Mouse (Mus musculus) granulocyte monocyte progenitor cell, adult 5-6 weeks (primary cell): ENCODE results near the gene Xpr1. TPM values are rescaled to one million over a fixed set of nuclear protein-coding genes. Genes with fewer than 3 reads are reported as not detected.

Experiments used
- ATAC-seq: replicated peaks from 2 replicates; pipeline ENCODE4 v1.8.0; 2016; ENCODE audit warnings: mild to moderate bottlenecking, moderate TSS enrichment, inconsistent platforms; ENCODE audit not compliant: poor library complexity, severe bottlenecking
- total RNA-seq, 2 experiments: library from RNA; stranded (forward) in 1 of 2; stranded (reverse) in 1 of 2; fragments of 200-712, 200-1000 nt in 1 of 2; fragments of >200 nt in 1 of 2; fragmentation: Nextera tagmentation in 1 of 2; gene quantifications; 2 replicates each; pipeline ENCODE4 v1.2.3; 2014 to 2017

Gene Xpr1
- total RNA-seq, 2 experiments from 2014 or later, result 12.9 to 29.0 TPM

DNA sequence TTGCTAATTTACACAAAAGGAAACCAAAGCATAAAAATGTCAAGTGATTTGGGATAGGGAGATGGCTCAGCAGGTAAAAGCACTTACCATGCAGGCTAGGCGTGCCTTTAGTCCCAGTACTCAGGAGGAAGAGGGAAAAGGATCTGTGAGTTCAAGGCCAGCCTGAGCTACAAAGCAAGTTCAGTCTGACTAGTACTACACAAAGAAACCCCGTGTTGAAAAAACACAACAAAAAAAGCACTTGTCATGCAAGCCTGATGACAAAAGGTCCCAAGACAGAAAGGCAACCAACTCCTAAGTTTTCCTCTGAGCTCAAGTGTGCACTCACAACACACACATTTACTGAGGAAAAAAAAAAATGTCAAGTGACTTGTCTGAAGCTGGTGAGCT is 8.6 kb downstream of the Xpr1 start:
- ATAC-seq, result no peak

DNA sequence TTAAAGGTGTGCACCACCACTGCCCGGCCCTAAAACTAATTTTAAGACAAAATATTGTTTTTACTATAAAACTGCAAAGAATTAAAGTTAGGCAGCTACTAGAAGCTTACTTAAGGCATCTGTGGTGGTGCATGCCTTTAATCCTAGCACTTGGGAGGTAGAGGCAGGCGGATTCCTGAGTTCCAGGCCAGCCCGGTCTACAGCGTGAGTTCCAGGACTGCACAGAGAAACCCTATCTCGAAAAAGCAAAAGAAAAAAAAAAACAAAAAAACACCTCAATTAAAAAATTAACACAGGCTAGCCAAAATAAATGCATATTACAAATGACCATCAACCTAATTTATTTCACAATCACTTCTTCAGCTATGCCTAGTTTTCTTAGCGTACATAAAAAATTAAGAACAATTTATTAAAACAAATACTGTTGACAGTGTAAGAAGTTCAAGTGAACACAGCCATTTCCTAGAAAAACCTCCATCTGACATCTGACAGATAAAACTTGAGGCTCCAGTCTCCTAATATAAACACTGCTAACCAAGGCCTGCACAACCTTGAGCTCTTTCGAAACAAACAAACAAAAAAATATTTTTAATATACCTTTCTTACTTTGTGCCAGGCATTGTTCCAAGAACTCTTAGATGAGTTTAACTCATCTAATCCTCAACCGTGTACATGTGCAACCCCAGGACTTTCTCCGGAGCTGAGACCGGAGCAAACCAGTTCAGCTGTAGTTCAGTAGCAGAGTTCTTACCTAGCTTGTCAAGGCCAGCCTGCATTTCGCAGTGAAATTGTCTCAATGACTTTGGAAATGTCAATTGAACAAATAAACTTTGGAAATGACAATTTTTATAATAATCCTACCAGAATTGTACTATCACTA is 9.3 kb downstream of the Xpr1 start:
- no peak for ATAC-seq

DNA sequence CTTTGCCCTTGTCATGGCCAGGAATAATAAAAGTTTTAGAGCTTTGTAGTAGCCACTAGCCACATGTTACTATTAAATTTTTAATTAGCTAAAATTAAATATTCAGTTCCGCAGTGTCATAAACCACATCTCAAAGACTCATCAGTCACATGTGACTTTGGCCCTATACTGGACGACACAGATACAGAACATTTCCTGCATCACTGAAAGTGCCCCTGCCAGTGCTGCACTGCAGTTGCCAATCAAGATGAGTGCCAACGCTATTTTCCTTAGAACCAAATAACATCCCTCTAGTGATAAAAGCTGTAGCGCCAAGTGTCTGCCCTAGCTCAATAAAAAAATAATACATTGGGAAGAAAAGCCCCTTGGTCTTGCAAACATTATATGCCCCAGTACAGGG is 17.2 kb downstream of the Xpr1 start:
- no peak for ATAC-seq

DNA sequence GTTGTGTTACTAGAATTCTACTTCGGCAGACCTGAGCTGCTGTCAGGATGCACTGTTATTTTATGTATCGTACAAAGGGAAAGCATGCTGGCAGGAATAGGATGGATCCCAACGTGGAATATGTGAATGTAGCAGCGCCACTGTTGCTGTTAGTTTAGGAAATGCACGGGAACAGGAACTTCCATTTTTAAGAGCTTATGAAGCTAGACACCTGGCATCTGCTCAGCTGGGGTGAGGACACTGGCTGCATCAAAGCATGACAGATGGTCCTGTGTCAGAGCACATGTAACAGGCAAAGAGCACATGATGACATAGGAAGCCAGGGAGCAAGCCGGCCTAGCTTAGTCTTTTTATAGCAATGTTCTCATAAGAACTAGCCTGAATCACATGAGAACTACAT is 22.4 kb downstream of the Xpr1 start:
- ATAC-seq, result no peak

DNA sequence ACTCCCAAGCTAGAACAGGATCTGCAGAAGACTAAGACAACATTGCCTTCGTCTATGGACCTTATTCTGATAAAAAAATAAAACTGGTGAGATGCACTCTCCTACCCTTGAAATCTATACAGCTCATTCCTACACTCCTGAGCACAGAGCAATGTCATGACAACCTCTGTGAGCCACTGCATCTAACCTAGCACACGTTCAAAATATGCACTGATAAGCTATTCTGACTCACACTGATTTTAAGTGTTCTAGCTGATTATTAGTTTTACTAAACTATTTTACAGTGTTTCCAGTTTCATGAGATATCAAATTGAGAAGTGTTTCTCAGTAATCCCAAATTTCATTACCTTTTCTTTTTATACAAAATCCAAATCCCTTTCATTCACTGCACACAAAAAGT is 23.2 kb downstream of the Xpr1 start:
- no peak for ATAC-seq

DNA sequence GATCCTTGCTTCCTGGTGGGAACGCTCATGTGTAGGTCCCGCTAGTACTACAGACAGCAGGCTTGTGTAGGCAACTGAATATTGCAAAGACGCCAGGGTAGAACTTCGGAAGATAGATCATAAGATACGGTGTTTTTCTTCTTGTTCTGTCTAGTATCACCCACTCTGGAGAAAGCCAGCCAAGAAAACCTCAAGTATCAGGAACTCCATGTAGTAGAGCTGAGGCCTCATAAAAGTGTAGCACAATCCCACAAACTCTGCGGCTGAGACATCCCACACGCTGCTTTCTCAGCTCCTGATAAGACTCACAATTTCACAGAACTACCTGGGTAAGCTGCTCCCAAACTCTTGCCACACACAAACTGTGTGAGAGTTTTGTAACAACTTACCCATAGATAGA is 24.4 kb downstream of the Xpr1 start:
- ATAC-seq, result no peak

DNA sequence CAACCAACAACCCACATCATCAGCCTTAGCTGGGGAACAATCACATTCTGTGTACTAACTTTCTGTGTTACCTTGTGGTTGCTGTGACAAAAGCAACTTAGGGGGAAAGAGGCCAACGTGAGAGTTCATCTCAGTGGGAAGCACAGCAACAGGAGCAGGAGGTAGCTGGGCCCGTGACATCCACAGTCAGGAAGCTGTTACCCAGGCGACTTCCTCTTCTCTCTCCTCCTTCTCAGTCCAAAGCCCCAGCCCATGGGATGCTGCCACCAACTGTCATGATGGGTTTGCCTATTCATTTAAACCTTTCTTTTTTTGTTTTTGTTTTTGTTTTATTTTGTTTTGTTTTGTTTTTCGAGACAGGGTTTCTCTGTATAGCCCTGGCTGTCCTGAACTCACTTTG is 25.7 kb downstream of the Xpr1 start:
- ATAC-seq, result peak; percentile 73

DNA sequence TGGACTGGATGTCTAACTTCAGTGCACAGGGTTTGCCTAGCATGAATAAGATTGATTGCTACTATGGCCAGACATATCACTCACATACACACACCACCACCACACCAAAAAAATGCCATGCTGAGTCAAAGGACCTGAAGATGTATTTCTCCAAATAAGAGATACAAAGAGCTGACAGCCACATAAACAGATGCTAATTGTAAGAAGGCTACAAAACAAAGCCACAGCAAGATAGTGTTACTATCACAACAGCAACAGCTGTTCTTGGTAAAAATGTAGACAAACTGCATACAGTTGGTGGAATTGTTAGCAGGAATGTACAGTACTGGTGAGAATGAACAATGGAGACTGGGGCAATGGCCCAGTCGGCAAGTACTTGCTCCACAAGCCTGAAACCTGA is 28.8 kb downstream of the Xpr1 start:
- no peak for ATAC-seq

DNA sequence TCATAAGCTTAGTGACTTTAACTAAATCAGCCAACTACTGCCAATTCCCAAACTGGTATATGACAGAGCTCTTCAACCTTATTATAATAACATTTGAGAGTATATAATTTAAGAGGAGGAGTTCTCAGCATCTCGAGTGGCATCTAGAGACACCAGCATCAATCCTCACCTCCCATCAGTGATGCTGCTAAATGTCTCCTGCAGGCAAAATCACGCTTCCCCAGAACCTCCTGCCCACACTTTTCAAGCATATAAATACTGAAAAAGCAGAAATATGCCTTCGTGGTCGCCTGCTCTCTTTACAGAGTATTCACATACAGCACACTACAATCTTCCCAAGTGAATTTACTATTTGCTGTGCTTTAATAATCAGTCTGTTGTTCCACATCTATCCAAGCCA is 30.7 kb downstream of the Xpr1 start:
- no peak for ATAC-seq

DNA sequence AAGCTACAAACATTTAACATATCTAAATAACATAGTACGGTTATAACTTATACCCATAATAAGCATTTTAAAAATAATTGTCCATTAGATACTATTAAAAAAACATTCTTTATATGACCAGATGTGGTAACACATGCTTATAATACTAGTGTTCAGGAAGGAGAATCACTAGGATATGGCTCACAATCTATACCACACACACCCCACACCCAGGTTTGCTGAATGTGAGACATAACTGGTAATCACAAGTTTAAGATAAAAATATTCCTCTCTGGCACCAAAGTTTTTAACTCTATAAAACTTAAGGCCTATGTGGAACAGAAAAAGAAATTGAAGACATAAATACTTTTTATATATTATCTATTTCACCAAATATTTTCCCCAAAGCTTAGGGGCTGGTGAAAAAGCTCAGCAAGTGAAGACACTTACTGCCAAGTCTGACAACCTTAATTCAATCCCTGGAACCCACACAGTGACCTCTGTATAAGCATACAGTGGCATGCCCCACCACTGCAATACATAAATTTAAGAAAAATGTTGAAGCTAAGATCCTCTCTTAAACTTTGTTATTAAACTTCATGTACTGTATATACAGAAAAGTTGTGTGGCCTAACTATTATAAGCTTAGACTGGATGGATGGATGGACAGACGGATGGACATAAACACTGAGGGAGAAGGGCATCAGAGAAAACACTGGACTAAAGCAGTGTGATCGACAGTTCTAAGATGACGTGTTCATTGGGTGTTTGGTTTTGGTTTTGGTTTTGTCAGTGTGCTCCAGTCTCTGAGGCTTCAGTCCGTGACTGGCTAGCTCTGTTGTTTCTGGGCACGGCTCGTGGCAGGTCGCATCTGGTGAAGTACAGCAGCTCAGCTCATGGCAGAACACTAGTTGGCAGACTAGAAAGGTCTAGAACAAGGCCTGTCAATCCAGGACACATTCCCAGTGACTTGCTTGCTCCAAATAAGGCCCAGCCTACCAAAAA is 33.6 kb downstream of the Xpr1 start:
- ATAC-seq, result no peak

DNA sequence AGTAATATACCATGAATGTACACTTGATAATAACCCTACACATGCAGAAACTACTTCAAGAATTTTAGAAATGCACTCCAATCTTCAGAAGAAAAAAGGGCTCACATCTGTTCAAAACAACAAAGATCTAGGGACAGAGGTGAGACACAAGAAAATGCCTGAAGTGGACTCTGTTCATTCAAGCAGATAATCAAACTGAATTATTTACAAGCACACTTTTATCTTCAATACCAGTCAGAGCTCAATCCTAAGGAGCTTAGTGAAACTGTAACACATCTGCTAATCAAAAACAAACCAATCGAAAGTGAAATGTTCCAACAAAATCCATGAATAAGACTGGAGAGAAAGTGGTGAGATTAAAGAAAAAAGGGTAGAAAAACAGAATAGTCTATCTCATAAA is 35.3 kb downstream of the Xpr1 start:
- ATAC-seq, result no peak

DNA sequence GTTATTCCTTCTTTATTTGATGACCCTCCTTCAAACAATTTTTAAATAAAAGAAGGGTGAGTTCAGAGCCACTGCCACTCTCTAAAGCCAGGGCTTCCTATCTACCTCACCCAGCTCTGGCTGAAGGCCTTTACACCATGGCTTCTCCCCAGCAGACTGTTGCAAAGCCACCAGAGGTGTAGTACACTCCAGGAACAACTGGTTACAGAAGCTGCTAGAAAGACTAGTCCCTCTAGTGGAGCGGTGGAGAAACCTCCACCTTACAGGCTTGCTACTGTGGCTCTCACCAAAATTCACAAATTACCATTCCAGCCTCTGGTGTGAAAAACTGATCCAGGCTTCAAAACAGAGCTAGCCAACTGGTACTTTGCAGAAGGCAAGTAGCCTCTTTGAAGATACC is 37.9 kb downstream of the Xpr1 start:
- no peak for ATAC-seq

DNA sequence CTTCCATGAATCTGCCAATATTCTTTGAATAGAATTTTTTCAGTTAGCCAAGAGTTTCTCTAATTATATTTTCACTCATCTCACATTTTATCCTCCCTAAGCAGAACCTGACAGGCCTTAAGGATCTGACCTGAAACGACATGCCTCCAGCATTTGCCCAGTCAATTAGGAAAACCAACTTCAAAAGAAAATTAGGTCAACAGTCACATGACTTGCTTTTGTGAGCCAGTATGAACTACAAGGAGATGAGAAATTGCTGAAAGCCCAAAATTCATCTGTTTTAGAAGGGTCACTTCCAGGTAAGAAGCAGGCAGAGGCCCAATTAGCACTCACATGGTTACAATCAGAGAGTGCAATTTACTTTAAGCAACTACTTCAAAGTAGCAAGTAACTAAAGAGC is 44.4 kb downstream of the Xpr1 start:
- ATAC-seq, result no peak

DNA sequence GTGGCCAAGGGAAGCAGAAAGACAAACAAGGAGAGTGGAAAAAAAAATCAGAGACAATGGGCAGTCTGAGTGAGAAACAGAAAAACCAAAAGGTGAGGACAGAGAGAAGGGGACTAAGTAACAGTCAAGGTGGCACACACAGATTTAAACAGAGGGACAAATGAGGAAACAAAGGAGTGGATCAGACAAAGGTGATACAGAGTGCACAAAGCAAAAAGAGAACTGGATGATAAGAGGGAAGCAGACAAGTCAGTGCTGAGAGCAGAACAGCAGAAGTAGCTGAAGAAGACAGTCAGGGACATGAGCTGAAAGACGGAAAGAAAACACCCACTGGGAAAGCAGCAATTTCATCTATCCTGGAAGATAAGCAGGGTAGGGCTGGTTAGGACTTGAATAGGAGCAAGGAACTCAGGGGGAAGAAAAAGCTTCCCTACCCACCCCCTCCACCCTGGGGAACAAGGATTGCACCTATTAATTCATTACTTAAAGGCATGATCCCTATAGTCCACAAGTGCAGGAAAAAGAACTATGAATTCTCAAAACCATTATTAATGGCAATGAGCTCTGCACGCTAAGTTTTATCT is 47.0 kb downstream of the Xpr1 start:
- ATAC-seq, result no peak

DNA sequence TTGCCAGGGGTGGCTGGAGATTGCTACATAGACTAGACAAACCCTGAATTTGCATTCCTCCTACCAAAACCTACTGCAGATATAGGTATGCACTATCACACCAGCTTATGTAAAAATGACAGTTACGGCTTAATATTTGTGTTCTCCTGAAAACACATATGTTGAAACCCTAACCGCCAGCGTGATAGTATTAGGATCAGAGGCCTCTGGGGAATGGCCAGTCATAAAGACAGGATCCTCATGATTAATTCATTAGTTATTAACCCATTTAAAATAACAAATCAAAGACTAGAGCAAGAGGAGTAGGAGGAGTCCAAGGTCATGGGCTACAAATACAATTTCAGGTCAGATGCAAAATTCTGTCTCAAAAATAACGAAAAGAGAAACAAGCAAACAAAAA is 50.8 kb downstream of the Xpr1 start:
- ATAC-seq, result no peak

DNA sequence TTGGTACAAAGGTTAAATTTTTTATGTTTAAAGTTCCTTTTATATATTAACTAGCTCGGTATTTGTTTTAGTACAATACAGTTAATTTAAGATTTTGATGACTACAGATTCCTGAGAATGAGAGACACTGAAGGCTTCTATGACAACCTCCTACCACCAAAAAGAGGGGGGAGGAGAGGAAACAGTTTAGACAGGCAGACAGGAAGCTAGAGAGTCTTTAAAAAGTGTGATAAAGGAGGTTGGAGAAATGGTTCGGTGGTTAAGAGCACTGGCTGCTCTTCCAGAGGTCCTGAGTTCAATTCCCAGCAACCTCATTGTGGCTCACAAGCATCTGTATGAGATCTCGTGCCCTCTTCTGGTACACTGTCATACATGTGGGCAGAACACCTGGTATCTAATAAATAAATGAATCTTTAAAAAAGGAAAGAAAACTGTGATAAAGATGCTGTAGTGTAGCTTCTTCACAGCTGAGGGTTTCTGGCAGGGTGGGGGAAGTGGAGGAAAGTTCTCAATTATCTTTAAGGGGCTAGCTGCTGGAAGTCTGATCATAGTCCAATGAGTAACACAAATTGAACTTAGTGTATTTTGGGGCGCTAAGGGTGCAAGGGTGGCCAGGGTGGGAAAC is 55.6 kb downstream of the Xpr1 start:
- no peak for ATAC-seq

DNA sequence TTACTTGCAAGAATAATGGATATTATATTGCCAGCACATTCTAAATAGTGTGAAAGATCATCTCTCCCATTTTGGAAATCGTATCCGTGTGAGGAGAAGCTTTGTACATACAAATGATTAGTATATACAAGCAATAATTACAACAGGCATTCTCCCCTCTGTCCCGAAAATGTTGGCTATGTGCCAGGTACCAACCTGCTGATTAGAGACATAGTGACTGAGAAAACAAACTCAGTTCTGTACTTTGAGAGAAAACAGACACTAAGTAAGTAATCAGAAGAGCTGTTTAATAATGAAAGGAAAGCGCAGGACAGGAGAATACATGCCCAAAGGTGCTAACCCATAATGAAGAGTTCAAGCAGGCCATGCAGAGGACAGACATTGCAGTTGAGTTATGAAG is 64.1 kb downstream of the Xpr1 start:
- ATAC-seq, result no peak

DNA sequence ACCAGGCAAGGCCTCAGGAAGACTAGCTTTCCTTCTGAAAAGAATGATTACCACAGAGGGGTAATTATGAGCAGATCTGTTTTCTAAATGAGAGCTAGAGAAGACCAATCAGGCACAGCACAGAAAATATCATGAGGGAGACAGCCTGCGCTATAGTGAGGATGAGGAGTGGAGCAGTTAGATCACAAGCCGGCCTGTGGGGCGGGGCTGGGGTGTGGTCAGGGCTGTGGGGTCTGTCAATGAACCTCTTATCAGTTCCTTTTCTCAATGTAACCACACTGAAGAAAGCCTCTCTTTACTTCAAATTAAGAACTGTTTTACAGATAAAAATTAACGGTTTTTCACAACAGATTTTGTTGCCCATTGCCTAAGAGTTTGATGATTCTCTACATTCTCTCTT is 65.7 kb downstream of the Xpr1 start:
- peak; percentile 46; the same call in 1 of the 2 replicates for ATAC-seq

DNA sequence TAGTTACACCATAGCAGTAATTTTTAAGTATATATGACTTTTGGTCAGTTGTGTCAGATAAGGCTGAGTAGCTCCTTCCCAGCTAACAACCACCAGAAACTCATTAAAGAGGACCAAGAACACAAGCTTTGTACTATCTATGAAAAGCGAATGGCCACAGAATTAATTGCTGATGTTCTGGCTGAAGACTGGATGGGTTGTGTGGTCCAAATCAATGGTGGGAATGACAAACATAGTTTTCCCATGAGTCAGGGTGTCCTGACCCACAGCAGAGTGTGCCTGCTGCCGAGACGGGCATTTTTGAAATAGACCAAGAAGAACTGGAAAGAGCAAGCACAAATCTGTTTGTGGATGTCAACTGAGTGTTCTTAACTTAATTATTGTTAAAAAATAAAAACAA is 68.7 kb downstream of the Xpr1 start:
- no peak for ATAC-seq

DNA sequence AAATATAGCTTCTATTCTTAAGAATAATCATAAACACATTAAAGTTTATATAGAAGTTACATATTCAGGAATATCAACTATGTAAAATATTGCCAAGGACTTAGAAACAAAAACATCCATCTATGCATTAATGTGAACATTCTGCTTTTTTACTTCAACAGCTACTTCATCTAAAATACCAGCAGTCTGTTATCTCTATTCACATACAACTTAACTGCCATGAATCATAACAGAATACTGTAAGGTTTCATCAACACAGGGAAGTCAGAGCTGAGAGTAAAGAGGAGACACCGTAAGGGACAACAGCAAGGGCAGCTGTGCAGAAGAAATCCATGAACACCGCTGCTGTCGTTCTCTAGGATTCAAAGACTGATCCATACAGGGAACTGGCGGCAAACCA is 69.9 kb downstream of the Xpr1 start:
- ATAC-seq, result no peak

DNA sequence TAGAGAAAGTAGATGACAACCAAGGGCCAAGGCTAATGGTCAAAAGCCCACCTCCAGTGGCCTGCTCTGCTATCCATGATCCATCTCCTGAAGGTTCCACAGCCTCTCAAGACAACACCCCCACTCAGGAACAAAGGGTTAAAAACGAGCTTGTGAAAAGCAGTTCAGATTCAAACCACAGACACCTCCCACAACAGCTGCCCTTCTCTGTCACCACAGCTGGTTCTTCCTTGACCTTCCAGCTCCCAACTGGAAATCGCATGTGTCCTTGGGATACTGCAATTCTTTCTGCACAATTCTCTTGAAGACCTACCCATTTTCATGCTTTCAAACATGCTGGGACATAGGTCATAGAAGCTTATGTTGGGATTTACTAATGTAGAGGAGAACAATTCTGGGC is 73.2 kb downstream of the Xpr1 start:
- ATAC-seq, result no peak
